Mouse (Mus musculus) E14TG2a.4 (cell line): Measurements from ENCODE around the gene Bdkrb1.

ENCODE experiments used
- CTCF ChIP-seq: conservative IDR thresholded peaks from 2 replicates; pipeline ENCODE4 v1.5.1; 2014; ENCODE audit warnings: low read length
- NANOG ChIP-seq: IDR thresholded peaks from 2 replicates; pipeline ENCODE4 v1.6.1; 2014; ENCODE audit warnings: borderline replicate concordance, low read length, mixed read lengths
- POU5F1 ChIP-seq: IDR thresholded peaks from 2 replicates; pipeline ENCODE4 v1.6.1; 2014; ENCODE audit warnings: low read length, borderline replicate concordance

GRCm38 (mm10) chr12:105613559-105613958 is 10.7 kb downstream of the Bdkrb1 start:
- TF ChIP-seq CTCF (no peak), NANOG (no peak), POU5F1 (no peak)
